Mouse (Mus musculus): ENCODE data around the gene Rwdd4a.

The Rwdd4a gene

DNA sequence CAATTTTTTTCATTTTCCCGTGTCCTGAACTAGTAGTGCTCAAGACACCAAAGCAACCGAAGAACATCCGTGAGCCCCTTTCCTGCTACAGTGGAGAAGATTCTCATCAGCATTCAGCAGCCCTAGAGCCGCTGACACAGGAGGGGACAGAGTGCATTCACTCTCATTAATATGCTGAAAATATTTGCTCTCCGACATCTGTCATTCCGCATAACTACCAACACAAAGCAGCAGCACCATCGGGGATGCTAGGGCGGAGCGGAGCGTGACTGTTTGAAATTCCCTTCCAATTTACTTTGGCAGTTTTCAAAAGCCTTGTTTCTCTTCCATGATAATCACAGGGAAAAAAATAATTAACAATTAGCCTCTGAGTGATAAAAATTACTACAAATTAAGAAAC is 56.9 kb downstream of the Rwdd4a start:
- no peak for DNase-seq

DNA sequence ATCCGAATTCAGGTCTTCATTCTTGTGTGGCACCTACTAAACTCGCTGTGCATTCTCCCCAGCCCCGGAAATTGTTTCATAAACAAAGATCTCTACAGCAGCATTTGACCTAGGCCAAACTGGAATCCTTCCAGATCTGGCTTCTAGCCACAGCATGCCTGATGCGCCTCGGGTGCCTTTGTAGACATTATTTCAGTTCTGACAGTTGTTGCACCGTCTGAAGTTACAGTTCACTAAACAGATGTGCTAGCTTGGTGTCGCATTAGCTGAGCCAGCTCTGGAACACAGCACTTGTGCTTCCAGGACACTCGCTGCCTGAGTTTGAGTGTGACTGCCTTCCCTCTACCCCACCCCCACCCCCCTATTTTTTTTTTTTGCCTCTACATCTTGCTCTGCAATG is 67.2 kb downstream of the Rwdd4a start:
- no peak for DNase-seq
